ENCODE assay signal across 24 mouse cellular contexts in genomic region chr15:5950919-5951318, GRCm38 (mm10).
A peak's percentile ranks its signal among the peaks of the same experiment; 100 is the strongest.
DNase-seq lines count a peak whose midpoint lies in the region; ATAC-seq and TF ChIP-seq lines count a peak whose summit lies in the region.
"Had no signal": no experiment of that assay in that cellular context is flagged by ENCODE, and none has a peak within 500 bp of the region (broad histone marks: within the 10 kb centered on the region; RNA-seq: fewer than 3 reads in every experiment).

No protein-coding gene starts in this region.

- no peak for TF ChIP-seq CTCF in lung, postnatal 0 days (IDR thresholded peaks at IDR 0.05)

- no peak overlapping the region for H3K9ac ChIP-seq in lung, postnatal 0 days (replicated peaks; ENCODE audit: low read depth)
- H3K9ac ChIP-seq in intestine, embryonic 16.5 days (ENCODE audit: low read depth, low read length), result no peak overlapping the region
- no peak overlapping the region for H3K9ac ChIP-seq in hindbrain, embryonic 16.5 days (ENCODE audit: low read depth, low read length)
- H3K9ac ChIP-seq: embryonic facial prominence, embryonic 13.5 days; heart, embryonic 13.5 days; hindbrain, embryonic 14.5 days; kidney, embryonic 15.5 days; neural tube, embryonic 12.5 days had no signal

- peak; percentile 2 for DNase-seq in heart, adult 8-10 months (ENCODE audit: low spot score)
- no peak for DNase-seq in heart, postnatal 36 days
- peak; percentile 23 for DNase-seq in lung, postnatal 0 days (ENCODE audit: low spot score)
- no peak for DNase-seq in lung, postnatal 36 days
- DNase-seq: cerebellum, adult 8-10 months; cerebellum, postnatal 25 days; heart, postnatal 14 days; kidney, adult 18-20 months; liver; right cerebral cortex, postnatal 4 days had no signal

- H3K27me3 ChIP-seq in lung, postnatal 0 days (replicated peaks; ENCODE audit: insufficient read depth, low read length), result no peaks in the 10 kb centered on the region
- H3K27me3 ChIP-seq in intestine, embryonic 16.5 days (replicated peaks; ENCODE audit: control insufficient read depth, insufficient read depth, low read length), result no peaks in the 10 kb centered on the region
- no peaks in the 10 kb centered on the region for H3K27me3 ChIP-seq in hindbrain, embryonic 16.5 days (replicated peaks; ENCODE audit: control insufficient read depth, insufficient read depth, low read length)
- H3K27me3 ChIP-seq: embryonic facial prominence, embryonic 13.5 days; heart, embryonic 13.5 days; kidney, embryonic 15.5 days; neural tube, embryonic 12.5 days had no signal

- TF ChIP-seq EP300 in lung, postnatal 0 days (IDR thresholded peaks at IDR 0.05), result no peak

- H3K4me1 ChIP-seq in lung, postnatal 0 days (ENCODE audit: insufficient read depth, low read depth, low read length), result no peaks in the 10 kb centered on the region
- no peaks in the 10 kb centered on the region for H3K4me1 ChIP-seq in intestine, embryonic 16.5 days (ENCODE audit: control insufficient read depth, insufficient read depth, low read length)
- H3K4me1 ChIP-seq in hindbrain, embryonic 16.5 days (ENCODE audit: control insufficient read depth, insufficient read depth, low read depth, low read length), result no peaks in the 10 kb centered on the region
- H3K4me1 ChIP-seq: embryonic facial prominence, embryonic 13.5 days; heart, embryonic 13.5 days; kidney, embryonic 15.5 days; neural tube, embryonic 12.5 days had no signal

- intact Hi-C loops in heart, postnatal 36 days (cut with DNase I), result no loop called here

- 61% methylated on average over 3 of the region's 3 CpGs for WGBS in lung, postnatal 0 days
- WGBS in intestine, embryonic 16.5 days, result 81% methylated on average over 3 of the region's 3 CpGs
- WGBS in hindbrain, embryonic 16.5 days, result 86% methylated on average over 3 of the region's 3 CpGs

- no peaks in the 10 kb centered on the region for H3K9me3 ChIP-seq in lung, postnatal 0 days (ENCODE audit: low read length)
- H3K9me3 ChIP-seq in intestine, embryonic 16.5 days (ENCODE audit: control insufficient read depth, low read length), result no peaks in the 10 kb centered on the region
- no peaks in the 10 kb centered on the region for H3K9me3 ChIP-seq in hindbrain, embryonic 16.5 days (ENCODE audit: control insufficient read depth, low read length)
- H3K9me3 ChIP-seq: embryonic facial prominence, embryonic 13.5 days; heart, embryonic 13.5 days; kidney, embryonic 15.5 days; neural tube, embryonic 12.5 days had no signal

- ATAC-seq in lung, postnatal 0 days, result no peak
- ATAC-seq in erythroid progenitor cell, adult 5-6 weeks (replicated peaks; ENCODE audit: low FRiP score, poor library complexity, severe bottlenecking), result peak; percentile 42; the same call in 1 of the 2 replicates
- peak; percentile 89 for ATAC-seq in megakaryocyte progenitor cell, adult 5-6 weeks (replicated peaks; ENCODE audit: poor library complexity)
- ATAC-seq in intestine, embryonic 16.5 days, result no peak
- no peak for ATAC-seq in hindbrain, embryonic 16.5 days
- ATAC-seq: CD4-positive, CD25-positive, alpha-beta regulatory T cell, adult 4 months; forebrain, embryonic 16.5 days; inflammation-experienced regulatory T-cells, adult 6 months; midbrain, embryonic 16.5 days had no signal

- no peak overlapping the region for H3K4me2 ChIP-seq in lung, postnatal 0 days (replicated peaks; ENCODE audit: low read depth, low read length)
- no peak overlapping the region for H3K4me2 ChIP-seq in intestine, embryonic 16.5 days (ENCODE audit: low read depth, low read length)
- no peak overlapping the region for H3K4me2 ChIP-seq in hindbrain, embryonic 16.5 days (ENCODE audit: low read length)
- H3K4me2 ChIP-seq: embryonic facial prominence, embryonic 13.5 days; heart, embryonic 13.5 days; hindbrain, embryonic 14.5 days; kidney, embryonic 15.5 days; midbrain, embryonic 11.5 days; neural tube, embryonic 12.5 days had no signal

- H3K36me3 ChIP-seq in lung, postnatal 0 days (ENCODE audit: insufficient read depth, low read length), result no peaks in the 10 kb centered on the region
- no peaks in the 10 kb centered on the region for H3K36me3 ChIP-seq in intestine, embryonic 16.5 days (ENCODE audit: control insufficient read depth, insufficient read depth, low read length)
- H3K36me3 ChIP-seq in hindbrain, embryonic 16.5 days (ENCODE audit: control insufficient read depth, insufficient read depth, low read length), result no peaks in the 10 kb centered on the region
- H3K36me3 ChIP-seq: embryonic facial prominence, embryonic 13.5 days; heart, embryonic 13.5 days; kidney, embryonic 15.5 days; neural tube, embryonic 12.5 days had no signal

- no peak overlapping the region for H3K27ac ChIP-seq in lung, postnatal 0 days (ENCODE audit: low read length)
- no peak overlapping the region for H3K27ac ChIP-seq in intestine, embryonic 16.5 days (ENCODE audit: low read length)
- H3K27ac ChIP-seq in hindbrain, embryonic 16.5 days (ENCODE audit: low read depth, low read length), result no peak overlapping the region
- H3K27ac ChIP-seq: embryonic facial prominence, embryonic 13.5 days; heart, embryonic 13.5 days; hindbrain, embryonic 14.5 days; kidney, embryonic 15.5 days; neural tube, embryonic 12.5 days had no signal

- H3K4me3 ChIP-seq in lung, postnatal 0 days (ENCODE audit: low read depth, low read length), result no peak overlapping the region
- H3K4me3 ChIP-seq in intestine, embryonic 16.5 days (ENCODE audit: low read length), result no peak overlapping the region
- H3K4me3 ChIP-seq in hindbrain, embryonic 16.5 days (ENCODE audit: low read length), result no peak overlapping the region
- H3K4me3 ChIP-seq: embryonic facial prominence, embryonic 13.5 days; heart, embryonic 13.5 days; kidney, embryonic 15.5 days; neural tube, embryonic 12.5 days had no signal

Comparison
In these comparisons a context has a peak if more than half of its experiments do, and no peak if none do; other contexts are left out.
1. DNase-seq: peak in heart, adult 8-10 months (single experiment) and lung, postnatal 0 days (single experiment); none in heart, postnatal 36 days (0 of 2) and lung, postnatal 36 days (single experiment).
2. ATAC-seq: peak in erythroid progenitor cell, adult 5-6 weeks (single experiment) and megakaryocyte progenitor cell, adult 5-6 weeks (single experiment); none in lung, postnatal 0 days (single experiment), intestine, embryonic 16.5 days (single experiment) and hindbrain, embryonic 16.5 days (single experiment).